Mouse (Mus musculus): ENCODE results near the gene Glmn. TPM values are rescaled to one million over a fixed set of nuclear protein-coding genes. Genes with fewer than 3 reads are reported as not detected.

Gene Glmn
- polyA plus RNA-seq, 1 experiment from 2014 or later, result 9.5 TPM

DNA sequence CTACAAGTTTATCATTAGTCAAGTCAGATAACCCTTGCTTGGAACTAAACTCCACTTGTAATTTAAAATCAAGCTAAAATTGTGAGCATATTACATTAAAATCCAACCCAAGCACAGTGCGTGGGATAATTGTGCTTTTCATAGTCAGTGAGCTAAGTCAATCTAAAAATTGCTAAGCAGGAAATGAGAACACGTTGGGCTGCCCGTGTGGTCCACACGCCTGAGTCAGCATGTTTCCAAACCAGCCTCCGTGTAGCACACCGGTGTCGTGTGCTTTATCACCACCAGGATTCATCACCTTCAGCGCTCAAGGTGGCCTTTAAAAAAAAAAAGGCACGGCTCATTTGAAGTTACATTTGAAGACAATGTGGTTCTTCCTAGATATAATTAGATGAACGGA lies 73.4 kb downstream of the Glmn start:
- H3K9ac ChIP-seq (ENCODE audit: low read depth, low read length), result no peak overlapping the region
- H3K27ac ChIP-seq (ENCODE audit: low read depth, low read length), result no peak overlapping the region
- H3K36me3 ChIP-seq (ENCODE audit: control insufficient read depth, insufficient read depth), result no peaks in the 10 kb centered on the region
- no peak overlapping the region for H3K4me2 ChIP-seq (replicated peaks; ENCODE audit: low read depth)
- no peaks in the 10 kb centered on the region for H3K9me3 ChIP-seq (ENCODE audit: control insufficient read depth)
- no peak overlapping the region for H3K4me3 ChIP-seq (ENCODE audit: low read depth, low read length)
- ATAC-seq, result no peak
- 77% methylated on average over 10 of the region's 10 CpGs for WGBS
- H3K27me3 ChIP-seq (replicated peaks; ENCODE audit: control insufficient read depth, insufficient read depth, low read length), result no peaks in the 10 kb centered on the region
- H3K4me1 ChIP-seq (replicated peaks; ENCODE audit: control insufficient read depth, insufficient read depth, low read length), result no peaks in the 10 kb centered on the region
- TF ChIP-seq CTCF (IDR thresholded peaks at IDR 0.05; ENCODE audit: low read depth), result no peak

DNA sequence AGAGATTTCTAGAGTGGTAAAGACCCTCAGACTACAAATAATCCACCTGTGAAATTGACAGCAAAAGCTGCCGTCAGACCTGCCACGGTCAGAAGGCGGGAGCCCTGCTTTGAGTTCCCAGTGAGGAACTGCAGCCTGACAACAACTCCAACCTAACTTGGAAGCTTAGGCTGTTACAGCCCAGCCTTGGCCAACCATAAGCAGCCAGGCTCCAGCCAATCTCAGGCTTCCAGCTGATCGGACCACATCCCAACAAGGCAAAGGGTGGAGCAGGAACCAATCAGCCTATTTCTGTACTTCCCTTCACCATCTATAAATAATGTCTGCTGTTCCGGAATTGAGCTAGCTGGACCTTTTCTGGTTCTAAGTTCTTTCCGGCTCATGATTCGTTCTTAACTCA lies 75.8 kb downstream of the Glmn start:
- Histone ChIP-seq H3K9me3 (ENCODE audit: control insufficient read depth) (no peaks in the 10 kb centered on the region), H3K4me3 (ENCODE audit: low read depth, low read length) (no peak overlapping the region), H3K27ac (ENCODE audit: low read depth, low read length) (no peak overlapping the region), H3K36me3 (ENCODE audit: control insufficient read depth, insufficient read depth) (no peaks in the 10 kb centered on the region), H3K27me3 (replicated peaks; ENCODE audit: control insufficient read depth, insufficient read depth, low read length) (no peaks in the 10 kb centered on the region), H3K4me2 (replicated peaks; ENCODE audit: low read depth) (no peak overlapping the region), H3K4me1 (replicated peaks; ENCODE audit: control insufficient read depth, insufficient read depth, low read length) (no peaks in the 10 kb centered on the region), H3K9ac (ENCODE audit: low read depth, low read length) (no peak overlapping the region)
- TF ChIP-seq CTCF (IDR thresholded peaks at IDR 0.05; ENCODE audit: low read depth), result no peak
- ATAC-seq, result no peak
- 72% methylated on average over 7 of the region's 7 CpGs for WGBS

DNA sequence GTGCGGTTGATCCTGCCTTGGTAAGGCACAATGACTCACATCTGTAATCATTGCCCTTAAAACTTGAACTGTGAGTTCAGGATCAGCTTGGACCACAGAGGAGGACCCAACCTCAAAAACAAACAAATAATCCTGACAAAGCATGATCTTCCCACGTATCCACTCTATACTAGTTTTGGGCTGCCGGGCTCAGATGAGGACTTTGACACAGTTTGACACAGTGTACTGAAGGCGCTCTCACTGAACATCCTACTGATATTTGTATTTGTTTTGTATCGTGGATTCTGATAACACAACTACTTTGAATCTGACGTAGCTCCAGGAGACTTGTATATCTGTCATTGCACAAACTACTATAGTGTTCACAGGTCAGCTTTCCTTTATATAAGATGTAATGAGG lies 76.3 kb downstream of the Glmn start:
- H3K4me3 ChIP-seq (ENCODE audit: low read depth, low read length), result no peak overlapping the region
- H3K9me3 ChIP-seq (ENCODE audit: control insufficient read depth), result no peaks in the 10 kb centered on the region
- no peak overlapping the region for H3K4me2 ChIP-seq (replicated peaks; ENCODE audit: low read depth)
- H3K36me3 ChIP-seq (ENCODE audit: control insufficient read depth, insufficient read depth), result no peaks in the 10 kb centered on the region
- ATAC-seq, result no peak
- H3K4me1 ChIP-seq (replicated peaks; ENCODE audit: control insufficient read depth, insufficient read depth, low read length), result no peaks in the 10 kb centered on the region
- H3K27me3 ChIP-seq (replicated peaks; ENCODE audit: control insufficient read depth, insufficient read depth, low read length), result no peaks in the 10 kb centered on the region
- H3K27ac ChIP-seq (ENCODE audit: low read depth, low read length), result no peak overlapping the region
- TF ChIP-seq CTCF (IDR thresholded peaks at IDR 0.05; ENCODE audit: low read depth), result no peak
- WGBS, result 55% methylated on average over 6 of the region's 6 CpGs
- no peak overlapping the region for H3K9ac ChIP-seq (ENCODE audit: low read depth, low read length)

DNA sequence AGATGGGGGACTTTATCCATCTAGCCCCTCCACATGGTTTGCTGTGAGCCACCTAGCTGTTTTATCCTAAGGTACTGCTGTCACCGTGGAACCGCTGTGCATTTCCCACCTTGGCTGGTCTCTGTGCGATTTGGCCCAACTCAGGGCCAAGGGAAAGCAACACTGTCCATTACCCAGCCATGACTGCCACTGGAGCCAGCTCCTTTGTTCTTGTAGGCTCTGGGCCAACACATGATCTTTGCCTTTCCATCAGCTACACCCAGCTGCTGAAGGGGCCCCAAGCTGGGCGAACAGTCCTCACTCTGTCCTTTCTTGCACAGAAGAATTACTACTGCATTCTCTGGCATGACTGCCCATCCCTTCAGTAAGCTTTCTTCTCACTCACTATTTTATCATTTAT lies 79.1 kb downstream of the Glmn start:
- Histone ChIP-seq H3K36me3 (ENCODE audit: control insufficient read depth, insufficient read depth) (no peaks in the 10 kb centered on the region), H3K27ac (ENCODE audit: low read depth, low read length) (no peak overlapping the region), H3K4me3 (ENCODE audit: low read depth, low read length) (no peak overlapping the region), H3K9ac (ENCODE audit: low read depth, low read length) (no peak overlapping the region), H3K9me3 (ENCODE audit: control insufficient read depth) (no peaks in the 10 kb centered on the region), H3K27me3 (replicated peaks; ENCODE audit: control insufficient read depth, insufficient read depth, low read length) (no peaks in the 10 kb centered on the region), H3K4me2 (replicated peaks; ENCODE audit: low read depth) (no peak overlapping the region), H3K4me1 (replicated peaks; ENCODE audit: control insufficient read depth, insufficient read depth, low read length) (no peaks in the 10 kb centered on the region)
- TF ChIP-seq CTCF (IDR thresholded peaks at IDR 0.05; ENCODE audit: low read depth), result no peak
- WGBS, result 83% methylated on average over 4 of the region's 4 CpGs
- ATAC-seq, result no peak

DNA sequence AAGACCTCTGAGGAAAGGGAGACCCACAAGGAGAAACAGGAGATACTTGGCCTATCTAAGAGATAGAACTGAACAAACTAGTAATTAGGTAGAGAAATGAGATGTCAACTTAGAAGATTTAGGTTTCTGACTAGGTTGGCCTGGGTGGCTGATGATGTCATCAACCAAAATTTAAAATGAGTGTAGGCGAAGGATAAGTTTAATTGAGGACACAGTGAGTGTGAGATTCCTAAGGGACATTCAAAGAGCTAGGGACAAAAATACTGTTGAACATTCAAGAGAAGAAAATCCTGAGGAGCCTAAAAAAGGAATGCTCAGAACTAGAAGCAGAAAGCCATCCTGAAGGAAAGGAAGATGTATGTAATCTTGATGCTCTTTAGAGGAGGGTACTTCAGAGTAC lies 81.6 kb downstream of the Glmn start:
- Histone ChIP-seq H3K4me1 (replicated peaks; ENCODE audit: control insufficient read depth, insufficient read depth, low read length) (no peaks in the 10 kb centered on the region), H3K4me3 (ENCODE audit: low read depth, low read length) (no peak overlapping the region), H3K9ac (ENCODE audit: low read depth, low read length) (no peak overlapping the region), H3K27ac (ENCODE audit: low read depth, low read length) (no peak overlapping the region), H3K36me3 (ENCODE audit: control insufficient read depth, insufficient read depth) (no peaks in the 10 kb centered on the region), H3K4me2 (replicated peaks; ENCODE audit: low read depth) (no peak overlapping the region), H3K27me3 (replicated peaks; ENCODE audit: control insufficient read depth, insufficient read depth, low read length) (no peaks in the 10 kb centered on the region), H3K9me3 (ENCODE audit: control insufficient read depth) (no peaks in the 10 kb centered on the region)
- TF ChIP-seq CTCF (IDR thresholded peaks at IDR 0.05; ENCODE audit: low read depth), result no peak
- 94% methylated on average over 1 of the region's 1 CpGs for WGBS
- no peak for ATAC-seq

DNA sequence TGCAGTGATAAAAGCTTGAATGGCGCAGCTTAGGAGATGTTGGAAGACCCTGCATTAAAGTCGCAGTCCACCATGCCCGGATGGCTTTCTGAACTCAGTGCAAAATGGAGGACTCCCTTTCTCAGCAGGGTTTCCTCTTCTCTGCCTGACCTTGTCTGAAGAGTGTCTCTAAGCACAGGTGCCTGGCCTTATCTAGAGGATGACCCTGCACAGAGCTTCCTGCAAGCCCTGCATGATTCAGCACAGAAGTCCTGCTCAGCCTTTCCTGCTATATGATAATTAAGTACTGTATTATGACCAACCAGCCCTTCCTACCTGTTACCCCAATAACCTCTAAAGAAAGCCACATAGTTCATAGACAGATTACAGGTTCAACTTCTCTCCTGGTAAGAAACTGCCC lies 82.2 kb downstream of the Glmn start:
- H3K4me2 ChIP-seq (replicated peaks; ENCODE audit: low read depth), result no peak overlapping the region
- H3K27me3 ChIP-seq (replicated peaks; ENCODE audit: control insufficient read depth, insufficient read depth, low read length), result no peaks in the 10 kb centered on the region
- no peaks in the 10 kb centered on the region for H3K36me3 ChIP-seq (ENCODE audit: control insufficient read depth, insufficient read depth)
- ATAC-seq, result no peak
- H3K9ac ChIP-seq (ENCODE audit: low read depth, low read length), result no peak overlapping the region
- H3K27ac ChIP-seq (ENCODE audit: low read depth, low read length), result no peak overlapping the region
- TF ChIP-seq CTCF (IDR thresholded peaks at IDR 0.05; ENCODE audit: low read depth), result no peak
- H3K4me1 ChIP-seq (replicated peaks; ENCODE audit: control insufficient read depth, insufficient read depth, low read length), result no peaks in the 10 kb centered on the region
- no peak overlapping the region for H3K4me3 ChIP-seq (ENCODE audit: low read depth, low read length)
- 93% methylated on average over 3 of the region's 3 CpGs for WGBS
- no peaks in the 10 kb centered on the region for H3K9me3 ChIP-seq (ENCODE audit: control insufficient read depth)

DNA sequence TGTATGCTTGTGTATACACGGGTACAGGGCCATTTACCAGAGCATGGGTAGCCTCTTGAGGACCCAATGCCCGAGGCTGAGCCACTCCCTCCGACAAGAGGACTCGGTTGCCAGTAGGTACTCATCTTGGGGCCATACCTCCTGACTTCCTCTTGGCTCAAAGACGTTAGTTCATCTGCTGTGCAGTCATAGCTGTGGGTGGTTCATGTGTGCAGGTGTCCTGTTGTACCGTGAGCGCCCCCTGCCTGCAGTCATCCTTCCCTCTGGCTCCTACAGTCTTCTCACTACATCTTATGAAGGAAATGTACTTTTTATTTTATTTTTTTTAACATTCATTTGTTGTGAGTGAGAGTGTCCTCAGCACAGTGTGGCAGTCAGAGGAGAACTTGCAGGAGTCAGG lies 84.1 kb downstream of the Glmn start:
- H3K36me3 ChIP-seq (ENCODE audit: control insufficient read depth, insufficient read depth), result no peaks in the 10 kb centered on the region
- no peaks in the 10 kb centered on the region for H3K4me1 ChIP-seq (replicated peaks; ENCODE audit: control insufficient read depth, insufficient read depth, low read length)
- no peaks in the 10 kb centered on the region for H3K9me3 ChIP-seq (ENCODE audit: control insufficient read depth)
- H3K9ac ChIP-seq (ENCODE audit: low read depth, low read length), result no peak overlapping the region
- no peaks in the 10 kb centered on the region for H3K27me3 ChIP-seq (replicated peaks; ENCODE audit: control insufficient read depth, insufficient read depth, low read length)
- no peak overlapping the region for H3K27ac ChIP-seq (ENCODE audit: low read depth, low read length)
- TF ChIP-seq CTCF (IDR thresholded peaks at IDR 0.05; ENCODE audit: low read depth), result peak; percentile 82
- no peak overlapping the region for H3K4me2 ChIP-seq (replicated peaks; ENCODE audit: low read depth)
- ATAC-seq, result peak; percentile 60
- 37% methylated on average over 7 of the region's 7 CpGs for WGBS
- H3K4me3 ChIP-seq (ENCODE audit: low read depth, low read length), result no peak overlapping the region
